Mouse (Mus musculus) embryonic facial prominence, embryonic 10.5 days (tissue): ENCODE measurements around the gene Lhx6. TPM values are rescaled to one million over a fixed set of nuclear protein-coding genes. Genes with fewer than 3 reads are reported as not detected.
"Not testable (repeated sequence)": the region's sequence is repeated elsewhere in the genome, so short reads cannot be mapped to it uniquely, and the experiment has no call there.

Experiments used
- DNase-seq: peaks from one replicate; pipeline ENCODE4 v3.0.0-alpha.2; 2017; ENCODE audit warnings: low spot score
- H3K27ac ChIP-seq: fragments of 300-500 bp; sonication (generic); replicated peaks from 2 replicates; pipeline ENCODE4 v1.5.1; 2016; ENCODE audit warnings: mild to moderate bottlenecking
- H3K27me3 ChIP-seq: fragments of 300-500 bp; sonication (generic); replicated peaks from 2 replicates; pipeline ENCODE4 v1.6.1; 2016; ENCODE audit warnings: low read depth, mild to moderate bottlenecking; ENCODE audit not compliant: poor library complexity, severe bottlenecking
- H3K36me3 ChIP-seq: fragments of 300-500 bp; sonication (generic); replicated peaks from 2 replicates; pipeline ENCODE4 v1.6.1; 2016; ENCODE audit warnings: mild to moderate bottlenecking, moderate library complexity
- H3K4me1 ChIP-seq: fragments of 300-500 bp; sonication (generic); 2 replicates; pipeline ENCODE4 v1.6.1; 2016
- H3K4me3 ChIP-seq: fragments of 300-500 bp; sonication (generic); 2 replicates; pipeline ENCODE4 v1.5.1; 2016; ENCODE audit warnings: mild to moderate bottlenecking, moderate library complexity
- H3K9me3 ChIP-seq: fragments of 300-500 bp; sonication (generic); 2 replicates; pipeline ENCODE4 v1.6.1; 2016; ENCODE audit warnings: mild to moderate bottlenecking
- WGBS: fragments of 180-500 bp; shearing (Covaris S2); methylation state at CpG from one replicate; pipeline ENCODE4 v1.1.7; 2016; 5-methylcytosine and 5-hydroxymethylcytosine counted together
- polyA plus RNA-seq: library from polyadenylated mRNA; unstranded; fragments of >200 nt; fragmentation: Nextera tagmentation; extraction: Ambion mirVana; gene quantifications from 2 replicates; pipeline ENCODE4 v1.2.1, GENCODE M21; 2016

Lhx6 gene
- polyA plus RNA-seq, result 13.5 and 16.1 TPM in 2 replicates

DNA sequence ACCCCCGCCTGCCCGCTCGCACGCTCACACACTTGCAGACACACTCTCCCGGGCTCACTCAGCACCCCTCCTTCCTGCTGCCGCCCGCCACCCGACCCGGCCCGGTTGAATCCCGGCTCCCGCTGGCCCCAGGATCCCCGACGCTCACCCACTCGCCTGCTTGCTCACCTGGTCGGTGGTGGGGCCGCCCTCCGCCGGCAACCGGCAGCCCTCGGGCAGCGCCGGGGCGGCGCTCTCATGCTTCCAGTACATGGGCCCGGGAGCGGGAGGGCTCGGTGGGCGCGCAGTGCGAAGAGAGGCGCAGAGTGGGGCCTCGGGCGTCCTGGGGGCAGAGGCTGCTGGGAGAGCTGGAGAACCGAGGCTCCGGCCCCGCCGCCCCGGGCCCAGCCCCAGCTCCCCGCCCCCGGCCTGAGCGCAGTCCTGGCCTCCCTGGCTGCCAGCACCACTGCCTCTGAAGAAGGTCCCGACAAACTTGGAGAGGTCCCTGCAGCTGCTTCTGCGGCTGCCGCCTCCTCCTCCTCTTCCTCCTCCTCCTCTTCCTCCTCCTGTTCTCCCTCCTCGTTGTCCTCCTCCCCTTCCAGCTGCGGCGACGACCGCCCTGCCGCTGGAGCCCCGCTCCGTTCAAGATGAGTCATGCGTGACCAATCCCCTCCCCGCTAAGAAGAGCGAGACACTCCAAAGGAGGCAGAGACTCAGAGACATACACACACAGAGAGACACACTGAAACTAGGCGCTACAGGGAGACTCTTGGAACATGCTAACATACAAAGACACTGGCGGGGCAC lies at the start of gene Lhx6:
TSS of gene Lhx6 (minus strand) at position 453 of the 786 bp plus-strand sequence.
- Histone ChIP-seq H3K36me3 (0 out of 2 replicates have a peak, but pooled peaks cover 3% of the 10 kb centered on the region), H3K27ac (peak within 1 kb of the TSS; percentile 91), H3K4me3 (peak within 1 kb of the TSS; percentile 70), H3K4me1 (peaks cover 71% of the 10 kb centered on the region), H3K9me3 (no peaks in the 10 kb centered on the region), H3K27me3 (peaks cover 100% of the 10 kb centered on the region)
- DNase-seq, result peak; percentile 67
- WGBS, result under 1% methylated on average over 58 of the region's 58 CpGs

GRCm38 (mm10) chr2:36152401-36152800 lies 47.2 kb upstream of the Lhx6 start:
- H3K36me3 ChIP-seq, result peaks cover 37% of the 10 kb centered on the region
- not testable (repeated sequence) for H3K27ac ChIP-seq, H3K27me3 ChIP-seq, DNase-seq, H3K4me3 ChIP-seq, H3K9me3 ChIP-seq
- peaks cover 30% of the 10 kb centered on the region for H3K4me1 ChIP-seq
- 92% methylated on average over 4 of the region's 4 CpGs for WGBS

GRCm38 (mm10) chr2:36148876-36149365 lies 43.7 kb upstream of the Lhx6 start:
- Histone ChIP-seq H3K36me3 (peaks cover 19% of the 10 kb centered on the region), H3K9me3 (no peaks in the 10 kb centered on the region), H3K4me3 (no peak overlapping the region), H3K27me3 (no peaks in the 10 kb centered on the region), H3K4me1 (peaks cover 37% of the 10 kb centered on the region), H3K27ac (no peak overlapping the region)
- peak; percentile 51 for DNase-seq
- 41% methylated on average over 7 of the region's 7 CpGs for WGBS

DNA sequence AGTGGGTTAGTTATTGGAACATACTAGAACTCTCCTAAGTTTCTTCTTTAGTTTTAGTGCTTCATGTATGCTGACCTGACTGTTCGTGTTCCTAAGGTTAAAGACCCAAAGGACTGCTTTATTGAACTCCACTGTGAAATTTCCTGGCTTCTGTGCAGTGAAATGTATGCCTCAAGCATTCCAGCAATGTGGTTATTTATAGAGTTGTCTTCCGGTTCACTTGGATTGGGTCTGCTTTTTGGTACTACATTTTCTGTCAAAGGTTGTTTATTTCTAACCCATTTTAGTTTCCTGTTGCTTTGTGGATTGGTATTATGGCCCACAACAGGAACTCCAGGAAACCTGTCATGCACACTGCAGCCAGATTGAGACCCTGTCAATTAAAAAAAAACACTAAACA lies 33.9 kb upstream of the Lhx6 start:
- H3K4me1 ChIP-seq, result peaks cover 52% of the 10 kb centered on the region
- 67% methylated on average over 2 of the region's 2 CpGs for WGBS
- H3K4me3 ChIP-seq, result no peak overlapping the region
- H3K36me3 ChIP-seq, result peaks cover 19% of the 10 kb centered on the region
- no peaks in the 10 kb centered on the region for H3K27me3 ChIP-seq
- no peak overlapping the region for H3K27ac ChIP-seq
- no peaks in the 10 kb centered on the region for H3K9me3 ChIP-seq
- no peak for DNase-seq

DNA sequence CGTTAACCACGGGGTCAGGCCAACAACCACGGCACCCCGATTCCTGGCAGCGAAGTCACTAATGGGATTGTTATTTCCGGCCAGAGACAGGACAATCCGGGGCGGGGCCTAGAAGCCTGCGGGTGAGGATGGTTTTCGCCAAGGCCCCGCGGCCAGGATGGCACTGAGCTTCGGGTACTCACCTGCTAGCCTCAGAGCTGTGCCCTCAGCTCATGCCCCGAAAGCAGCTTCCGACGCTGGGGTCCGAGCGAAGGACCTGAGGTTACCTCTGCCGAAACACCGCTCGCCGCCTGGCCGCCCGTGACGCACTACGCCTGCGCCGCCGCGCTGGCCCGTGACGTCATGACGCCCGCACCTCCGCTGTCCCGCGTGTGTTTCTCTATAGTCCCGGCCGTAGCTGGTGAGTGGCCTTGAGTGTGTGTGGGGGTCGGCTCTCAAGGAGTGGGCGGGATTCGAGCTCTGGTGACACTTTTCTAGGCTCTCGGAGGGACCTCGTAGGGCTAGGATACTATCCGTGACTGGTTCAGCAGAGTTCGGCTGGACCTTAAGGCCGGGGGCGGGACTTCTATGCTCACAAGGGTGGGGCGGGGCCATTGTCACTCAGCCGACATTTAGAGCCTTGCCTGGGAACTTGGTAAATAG lies 31.2 kb upstream of the Lhx6 start, which contains the start of the genes Mrrf and Rbm18:
TSS of gene Mrrf (plus strand) at position 90 of the 642 bp plus-strand sequence.
TSS of gene Rbm18 (minus strand) at position 474 of the 642 bp plus-strand sequence.
- Histone ChIP-seq H3K4me3 (peak within 1 kb of the TSS; percentile 71), H3K36me3 (peaks cover 34% of the 10 kb centered on the region), H3K27me3 (no peaks in the 10 kb centered on the region), H3K4me1 (peaks cover 45% of the 10 kb centered on the region), H3K27ac (peak within 1 kb of the TSS; percentile 93), H3K9me3 (no peaks in the 10 kb centered on the region)
- WGBS, result under 1% methylated on average over 50 of the region's 50 CpGs
- DNase-seq, result peak; percentile 93

- Histone ChIP-seq H3K27ac (peak overlapping the region; percentile 93), H3K27me3 (no peaks in the 10 kb centered on the region), H3K4me3 (peak overlapping the region; percentile 71), H3K4me1 (peaks cover 40% of the 10 kb centered on the region), H3K36me3 (peaks cover 39% of the 10 kb centered on the region), H3K9me3 (no peaks in the 10 kb centered on the region)
- no peak for DNase-seq
- 2% methylated on average over 4 of the region's 4 CpGs for WGBS
Measured at GRCm38 (mm10) chr2:36135887-36136286, 30.7 kb upstream of the Lhx6 start.

- Histone ChIP-seq H3K27ac (no peak overlapping the region), H3K4me3 (no peak overlapping the region), H3K27me3 (no peaks in the 10 kb centered on the region), H3K9me3 (no peaks in the 10 kb centered on the region), H3K36me3 (peaks cover 95% of the 10 kb centered on the region), H3K4me1 (peaks cover 16% of the 10 kb centered on the region)
- DNase-seq, result no peak
- WGBS, result 71% methylated on average over 3 of the region's 3 CpGs
Measured at GRCm38 (mm10) chr2:36129051-36129450, 23.8 kb upstream of the Lhx6 start.

DNA sequence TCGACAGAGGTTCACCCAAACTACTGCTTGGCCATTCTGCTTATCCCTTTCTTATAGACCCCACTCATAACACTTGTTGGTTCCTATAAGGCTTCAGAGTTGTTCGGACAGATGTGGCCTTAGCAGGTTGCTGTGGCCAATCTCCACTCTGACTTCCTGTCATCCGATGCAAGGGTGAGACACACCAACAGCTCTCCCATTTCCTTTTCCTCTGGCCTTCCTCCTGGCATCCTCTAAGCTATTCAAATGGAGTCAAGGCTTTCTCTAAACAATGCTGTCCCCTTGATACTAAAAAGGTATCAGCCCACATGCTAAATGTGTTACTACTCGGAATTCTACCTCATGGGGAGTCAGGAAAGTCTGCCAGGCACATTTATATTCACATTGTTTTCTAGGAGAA lies 22.8 kb upstream of the Lhx6 start:
- WGBS, result 83% methylated on average over 4 of the region's 4 CpGs
- Histone ChIP-seq H3K36me3 (peaks cover 95% of the 10 kb centered on the region), H3K4me1 (peaks cover 16% of the 10 kb centered on the region), H3K27me3 (no peaks in the 10 kb centered on the region), H3K27ac (no peak overlapping the region), H3K9me3 (no peaks in the 10 kb centered on the region), H3K4me3 (no peak overlapping the region)
- DNase-seq, result no peak

GRCm38 (mm10) chr2:36126795-36127429 lies 21.7 kb upstream of the Lhx6 start:
- Histone ChIP-seq H3K4me3 (no peak overlapping the region), H3K4me1 (peaks cover 16% of the 10 kb centered on the region), H3K36me3 (peaks cover 95% of the 10 kb centered on the region), H3K27ac (no peak overlapping the region), H3K9me3 (no peaks in the 10 kb centered on the region), H3K27me3 (no peaks in the 10 kb centered on the region)
- WGBS, result 92% methylated on average over 9 of the region's 9 CpGs
- DNase-seq, result no peak

DNA sequence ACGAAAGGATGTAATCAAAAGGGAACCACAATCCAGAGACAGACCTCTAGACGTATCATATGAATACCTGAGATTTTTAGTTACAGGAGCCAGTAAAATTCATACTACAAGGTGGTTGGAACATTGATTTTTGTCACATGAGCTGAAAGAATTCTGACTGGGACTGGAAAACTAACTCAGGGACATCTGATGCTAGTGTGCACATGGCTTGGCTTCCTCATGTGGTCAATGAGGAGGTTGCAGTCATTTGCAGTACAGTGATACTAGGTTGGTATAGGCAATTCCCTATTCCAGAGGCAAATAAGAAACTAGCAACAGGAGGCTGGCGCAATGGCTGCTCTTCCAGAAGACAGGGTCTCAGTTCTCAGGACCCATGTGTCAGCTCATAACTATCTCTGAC lies 7.4 kb upstream of the Lhx6 start:
- no peak for DNase-seq
- Histone ChIP-seq H3K27me3 (peaks cover 34% of the 10 kb centered on the region), H3K27ac (no peak overlapping the region), H3K36me3 (peaks cover 27% of the 10 kb centered on the region), H3K4me1 (peaks cover 22% of the 10 kb centered on the region), H3K9me3 (no peaks in the 10 kb centered on the region), H3K4me3 (no peak overlapping the region)
- WGBS, result 71% methylated on average over 3 of the region's 3 CpGs

DNA sequence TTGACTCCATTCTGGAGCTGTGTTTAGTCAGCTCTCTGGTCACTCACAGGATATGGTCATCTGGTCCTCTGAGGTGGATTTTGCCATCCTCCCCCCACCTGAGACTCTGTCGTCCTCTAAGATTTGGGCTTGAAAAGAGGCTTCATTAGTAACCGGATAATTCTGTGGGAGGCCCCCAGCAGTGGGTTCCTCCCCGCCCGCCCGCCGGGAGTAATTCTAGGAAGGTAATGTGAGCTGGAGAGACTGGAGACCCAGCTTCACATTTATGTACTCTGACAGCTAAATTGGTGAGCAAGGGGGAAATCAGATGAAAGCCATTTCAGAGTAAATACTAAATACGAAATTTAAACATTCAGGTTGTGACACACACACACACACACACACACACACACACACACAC lies 3.4 kb upstream of the Lhx6 start:
- no peaks in the 10 kb centered on the region for H3K9me3 ChIP-seq
- H3K4me3 ChIP-seq, result 0 out of 2 replicates have a peak overlapping the region, but pooled peaks have one; percentile 8
- DNase-seq, result peak; percentile 74
- 3% methylated on average over 7 of the region's 7 CpGs for WGBS
- H3K27ac ChIP-seq, result no peak overlapping the region
- H3K27me3 ChIP-seq, result peaks cover 75% of the 10 kb centered on the region
- no peaks in the 10 kb centered on the region for H3K36me3 ChIP-seq
- peaks cover 47% of the 10 kb centered on the region for H3K4me1 ChIP-seq

DNA sequence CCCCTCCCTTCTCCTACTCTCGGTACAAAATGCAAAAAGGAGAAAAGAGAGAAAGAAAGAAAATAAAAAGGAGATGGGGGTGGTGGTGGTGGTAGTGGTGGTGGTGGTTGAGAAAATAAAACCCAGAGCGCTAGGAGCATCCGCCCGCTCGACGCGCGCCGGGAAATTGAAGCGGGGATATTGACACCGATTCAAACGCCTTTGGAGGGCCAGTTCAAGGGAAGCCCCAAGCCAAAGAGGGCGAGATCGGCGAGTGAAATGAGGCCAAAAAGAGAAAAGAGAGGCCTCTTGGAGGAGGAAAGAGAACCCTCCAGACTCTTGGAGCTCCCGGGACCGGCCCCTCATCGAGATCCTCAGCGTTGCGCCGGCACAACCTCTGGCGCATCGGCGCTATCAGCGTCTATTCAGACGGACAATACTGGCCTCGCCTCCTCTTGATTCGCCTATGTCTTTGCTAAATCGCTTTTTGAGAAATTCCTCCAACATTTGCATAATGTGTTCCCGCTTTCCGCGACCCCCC lies 712 bp downstream of the Lhx6 start:
- peak overlapping the region; percentile 91 for H3K27ac ChIP-seq

More for the DNA sequence above, 712 bp downstream of the Lhx6 start:
- peak; percentile 67 for DNase-seq
- H3K4me1 ChIP-seq, result peaks cover 72% of the 10 kb centered on the region
- WGBS, result under 1% methylated on average over 32 of the region's 32 CpGs
- peaks cover 100% of the 10 kb centered on the region for H3K27me3 ChIP-seq
- H3K36me3 ChIP-seq, result 0 out of 2 replicates have a peak, but pooled peaks cover 3% of the 10 kb centered on the region
- no peaks in the 10 kb centered on the region for H3K9me3 ChIP-seq
- H3K4me3 ChIP-seq, result peak overlapping the region; percentile 70
